Mouse (Mus musculus): ENCODE results near the gene Gm20869.
"Not testable (repeated sequence)": the region's sequence is repeated elsewhere in the genome, so short reads cannot be mapped to it uniquely, and the experiment has no call there.

Gene Gm20869
- long read RNA-seq, experiment 1 = 0 reads
- long read RNA-seq, experiment 2 = 0 reads

DNA sequence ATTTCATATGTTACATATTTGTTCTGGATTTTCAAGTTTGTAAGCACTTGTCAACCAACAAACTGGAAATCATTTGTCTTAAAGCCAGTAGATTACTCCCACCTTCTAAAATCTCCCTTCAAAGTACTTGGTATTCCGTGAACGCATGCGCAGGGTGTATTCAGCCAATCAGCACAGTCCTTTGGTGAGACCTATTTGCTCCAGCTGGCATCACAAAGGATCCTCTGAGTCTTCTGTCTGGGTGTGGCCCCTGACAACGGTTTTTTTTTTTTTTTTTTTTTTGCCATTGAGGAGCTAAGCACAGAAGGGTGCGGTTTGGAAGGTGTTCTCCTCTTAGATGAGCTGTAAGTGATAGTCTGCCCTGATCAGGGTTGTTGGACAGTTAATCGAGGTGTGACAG, at the start of gene Gm20869:
Gm20869 (plus strand) TSS at position 301 of the 400 bp plus-strand sequence.
- intact Hi-C loops (cut with DNase I) = not testable (repeated sequence)

Data from adrenal gland (tissue).